Mouse (Mus musculus): ENCODE results near the gene Gm34302.
"Not testable (repeated sequence)": the region's sequence is repeated elsewhere in the genome, so short reads cannot be mapped to it uniquely, and the experiment has no call there.

Gene Gm34302

DNA sequence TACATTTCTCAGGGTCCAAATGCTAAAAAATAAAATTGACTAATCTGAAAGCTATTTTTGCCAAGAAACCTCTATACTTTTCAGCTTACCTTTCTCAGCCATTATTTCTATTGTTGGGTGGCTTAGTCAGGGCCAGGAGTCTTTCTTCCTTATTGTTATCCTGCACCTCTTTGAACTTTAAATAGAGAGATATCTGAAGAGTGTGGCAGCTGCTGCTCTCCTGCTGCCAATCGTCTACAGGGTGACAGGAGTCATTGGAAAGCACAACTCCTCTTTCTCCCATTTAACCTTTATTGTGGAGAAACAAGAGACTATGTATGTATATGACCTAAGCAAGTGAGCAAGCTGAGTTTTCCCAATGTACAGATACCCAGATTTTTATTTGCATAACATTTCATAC, at the start of gene Gm34302:
Gm34302 (minus strand) TSS at position 154 of the 400 bp plus-strand sequence.
- no peak for DNase-seq (ENCODE audit: low read depth, low spot score)

DNA sequence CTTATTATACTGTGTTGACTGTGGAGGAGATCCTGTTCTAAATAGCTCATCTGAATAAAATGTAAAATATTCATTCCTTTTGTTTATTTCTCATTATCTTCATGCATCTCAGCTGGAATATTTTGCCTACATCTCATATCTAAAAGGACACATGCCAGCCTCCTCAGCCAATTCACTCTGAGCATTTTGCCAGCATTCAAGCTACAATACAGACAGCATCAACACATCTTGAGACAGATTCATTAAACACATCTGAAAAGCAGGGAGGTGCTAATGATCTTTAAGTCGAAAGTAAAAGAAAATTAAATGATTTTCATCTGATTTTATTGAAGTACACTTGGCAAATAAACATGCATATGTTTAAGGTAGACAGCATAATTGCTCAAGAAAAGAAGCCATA, 48.2 kb upstream of the Gm34302 start:
- DNase-seq (ENCODE audit: low read depth, low spot score) = no peak

DNA sequence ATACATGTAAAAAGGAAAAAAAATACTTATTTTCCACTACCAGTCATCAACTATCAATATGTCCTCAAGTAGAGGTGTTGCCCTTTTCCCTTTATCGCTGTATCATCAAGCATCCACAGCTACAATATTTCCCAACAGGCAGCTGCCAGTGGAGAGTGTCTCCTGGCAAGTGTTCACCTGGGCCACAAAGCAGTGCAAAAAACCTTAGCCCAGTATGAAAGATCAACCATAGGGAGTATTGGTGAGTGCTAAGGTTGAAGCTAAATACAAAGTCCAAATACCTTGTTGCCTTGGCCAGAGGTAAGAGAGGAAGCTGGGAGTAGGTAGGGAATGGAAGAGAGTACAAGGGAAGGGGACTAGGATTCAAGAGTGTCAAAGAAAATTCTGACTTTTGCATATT, 34.0 kb upstream of the Gm34302 start:
- DNase-seq (ENCODE audit: low read depth, low spot score) = no peak

DNA sequence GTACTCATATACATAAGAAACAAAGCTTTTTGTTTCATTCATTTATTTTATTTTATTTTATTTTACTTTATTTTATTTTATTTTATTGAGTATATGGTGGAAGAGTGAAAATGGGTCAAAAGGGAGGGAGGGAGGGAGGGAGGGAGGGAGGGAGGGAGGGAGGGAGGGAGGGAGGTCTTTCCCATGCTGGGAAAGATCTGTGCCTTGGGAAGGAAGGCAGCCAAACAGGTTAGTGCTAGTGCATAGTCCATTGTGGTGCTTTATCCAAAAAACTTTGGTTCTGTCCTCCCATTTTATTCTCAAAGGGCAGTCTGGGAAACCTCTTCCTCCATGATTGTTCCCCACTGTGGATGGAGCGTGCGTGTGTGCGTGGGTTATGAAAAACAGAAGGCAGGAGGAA, 32.6 kb upstream of the Gm34302 start:
- not testable (repeated sequence) for DNase-seq (ENCODE audit: low read depth, low spot score)

DNA sequence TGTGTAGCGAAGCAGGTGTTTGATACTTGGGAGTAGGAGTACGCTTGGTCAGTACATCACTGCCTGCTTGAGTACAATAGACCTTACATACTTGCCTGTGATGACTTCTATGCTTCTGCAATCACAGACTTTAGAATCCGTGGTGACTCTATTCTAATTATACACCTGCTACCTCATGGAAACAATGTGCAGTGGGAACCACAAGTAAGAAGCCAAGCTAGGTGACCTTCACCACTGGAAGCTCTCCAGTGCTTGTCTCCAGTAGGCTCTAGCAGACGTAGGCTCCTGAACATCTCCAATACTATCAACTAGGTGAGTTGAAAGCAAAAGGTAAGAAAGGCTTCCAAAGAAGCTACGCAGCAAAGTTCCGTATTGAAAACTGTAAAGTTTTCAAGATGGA, 27.6 kb upstream of the Gm34302 start:
- no peak for DNase-seq (ENCODE audit: low read depth, low spot score)

DNA sequence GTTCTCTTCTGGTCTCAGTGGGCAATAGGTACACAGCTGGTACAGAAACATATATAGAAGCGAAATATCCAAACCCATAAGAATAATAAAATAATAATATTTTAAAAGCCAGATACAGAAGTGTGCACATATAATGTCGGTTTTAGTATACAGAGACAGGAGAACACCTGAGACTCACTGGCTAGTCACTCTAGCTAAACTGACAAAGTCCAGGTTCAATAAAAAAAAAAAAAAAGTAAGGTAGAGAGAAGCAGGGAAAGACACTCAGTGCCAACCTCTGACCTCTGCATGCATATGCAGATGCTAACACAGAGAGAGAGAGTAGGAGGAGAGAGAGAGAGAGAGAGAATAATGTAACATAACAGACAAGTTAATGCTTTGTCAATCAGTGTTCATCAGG, 25.8 kb upstream of the Gm34302 start:
- no peak for DNase-seq (ENCODE audit: low read depth, low spot score)

DNA sequence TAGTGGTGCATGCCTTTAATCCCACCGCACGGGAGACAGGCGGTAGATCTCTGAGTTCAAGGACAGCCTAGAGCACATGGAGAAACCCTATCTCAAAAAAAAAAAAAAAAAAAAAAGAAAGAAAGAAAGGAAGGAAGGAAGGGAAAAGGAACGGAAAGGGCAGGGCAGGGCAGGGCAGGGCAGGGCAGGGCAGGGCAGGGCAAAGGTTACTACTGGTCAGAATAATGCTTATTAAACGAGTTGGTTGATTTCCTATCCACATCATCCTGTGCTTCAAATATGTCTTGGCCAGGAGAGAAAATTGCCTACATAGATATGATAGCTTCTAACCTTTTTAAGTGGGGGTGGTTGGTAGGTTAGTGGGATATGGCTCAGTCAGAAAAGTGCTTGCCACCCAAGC, 25.2 kb upstream of the Gm34302 start:
- DNase-seq (ENCODE audit: low read depth, low spot score) = no peak

DNA sequence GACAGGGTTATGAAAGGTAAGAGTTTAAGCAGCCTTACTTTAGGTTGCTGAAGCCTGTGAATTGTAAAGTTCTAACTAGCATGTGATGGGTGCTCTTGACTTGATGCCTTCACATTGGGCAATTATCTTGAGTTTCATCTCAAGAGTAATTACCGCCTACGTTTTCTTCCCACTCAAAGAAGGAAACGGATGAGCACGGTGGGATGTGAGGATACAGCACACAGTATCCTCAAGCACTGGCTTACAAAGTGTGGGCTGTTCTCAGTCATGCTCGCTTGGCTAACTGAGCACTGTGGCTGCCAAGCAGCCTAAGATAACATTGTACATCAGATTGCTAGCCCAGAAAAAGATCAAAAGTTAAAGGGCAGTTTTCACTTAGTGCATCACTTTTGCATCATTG, 20.8 kb upstream of the Gm34302 start:
- no peak for DNase-seq (ENCODE audit: low read depth, low spot score)

DNA sequence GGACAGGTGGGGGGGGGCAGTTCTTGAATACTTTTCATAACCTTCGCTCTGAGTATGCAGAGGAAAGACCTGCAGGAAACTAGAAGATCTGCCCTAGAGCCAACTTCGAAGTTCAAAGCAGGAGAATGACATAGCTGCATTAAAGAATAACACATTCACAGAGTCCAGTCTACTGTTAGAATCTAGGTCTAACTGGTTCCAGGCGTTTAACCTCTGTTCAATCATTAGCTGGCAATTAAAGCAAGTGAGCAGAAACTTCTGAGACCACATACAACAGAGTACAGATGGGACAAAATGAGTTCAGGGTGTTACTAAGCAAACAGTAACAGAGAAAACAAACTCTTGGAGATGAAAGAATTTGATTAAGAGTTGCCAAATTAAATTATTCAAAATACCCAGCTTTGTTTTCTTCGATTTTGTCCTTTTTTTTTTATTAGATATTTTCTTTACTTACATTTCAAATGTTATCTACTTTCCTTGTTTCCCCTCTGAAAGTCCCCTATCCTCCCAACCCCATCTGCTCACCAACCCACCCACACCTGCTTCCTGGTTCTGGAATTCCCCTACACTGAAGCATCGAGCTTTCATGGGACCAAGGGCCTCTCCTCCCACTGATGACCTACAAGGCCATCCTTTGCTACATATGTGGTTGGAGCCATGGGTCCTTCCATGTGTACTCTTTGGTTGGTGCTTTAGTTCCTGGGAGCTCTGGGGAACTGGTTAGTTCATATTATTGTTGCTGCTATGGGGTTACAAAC, 11.1 kb upstream of the Gm34302 start:
- no peak for DNase-seq (ENCODE audit: low read depth, low spot score)

DNA sequence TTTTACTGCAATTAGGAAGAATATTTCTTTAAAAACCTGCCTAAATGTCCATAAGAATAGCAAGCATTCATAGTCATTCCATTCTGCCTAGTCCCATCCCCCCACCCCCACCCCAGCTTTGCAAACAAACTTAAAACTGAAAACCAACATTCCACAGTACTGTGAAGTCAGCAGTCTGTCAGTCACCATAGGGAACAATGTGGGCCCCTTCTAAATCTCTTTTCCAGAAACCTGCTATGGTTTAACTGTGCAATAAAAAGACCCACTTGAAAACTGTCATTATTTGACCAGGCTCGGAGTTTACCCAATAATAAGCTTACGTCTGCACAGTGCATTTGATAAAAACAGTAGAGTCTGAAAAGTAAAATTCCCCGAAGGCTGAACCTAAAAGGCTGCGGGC, 9.9 kb upstream of the Gm34302 start:
- DNase-seq (ENCODE audit: low read depth, low spot score) = no peak

DNA sequence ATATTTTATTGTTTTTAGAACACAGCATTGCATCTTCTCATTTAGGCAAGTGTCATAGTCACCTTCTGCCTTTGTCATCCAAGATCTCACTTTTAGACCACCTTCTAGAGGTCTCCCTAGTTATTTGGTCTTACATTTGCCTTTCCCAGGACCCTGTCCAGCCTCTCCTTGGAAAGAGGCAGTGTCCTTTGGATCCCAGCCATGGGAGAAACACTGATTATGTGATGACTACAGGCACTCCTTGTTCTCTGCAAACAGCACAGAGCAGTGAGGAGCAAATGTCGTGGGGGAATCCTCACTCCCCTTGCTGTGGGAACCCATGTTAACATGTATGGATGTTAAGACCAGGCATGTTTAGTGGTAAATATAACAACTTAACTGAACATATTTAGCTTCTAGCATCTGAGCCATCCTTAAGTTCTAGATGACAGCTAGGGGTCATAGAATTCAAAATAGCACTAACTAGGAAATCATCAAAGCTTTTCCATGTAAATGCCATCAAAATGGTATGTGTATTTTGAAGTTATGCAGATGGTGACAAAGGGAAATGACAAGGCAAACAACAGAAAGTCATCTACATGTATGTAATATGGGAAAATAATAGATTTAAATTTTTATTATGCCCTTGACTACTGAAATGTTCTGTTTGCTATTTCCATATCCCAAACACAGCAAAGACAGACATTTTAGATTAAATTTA, 43.1 kb downstream of the Gm34302 start:
- DNase-seq (ENCODE audit: low read depth, low spot score) = no peak

DNA sequence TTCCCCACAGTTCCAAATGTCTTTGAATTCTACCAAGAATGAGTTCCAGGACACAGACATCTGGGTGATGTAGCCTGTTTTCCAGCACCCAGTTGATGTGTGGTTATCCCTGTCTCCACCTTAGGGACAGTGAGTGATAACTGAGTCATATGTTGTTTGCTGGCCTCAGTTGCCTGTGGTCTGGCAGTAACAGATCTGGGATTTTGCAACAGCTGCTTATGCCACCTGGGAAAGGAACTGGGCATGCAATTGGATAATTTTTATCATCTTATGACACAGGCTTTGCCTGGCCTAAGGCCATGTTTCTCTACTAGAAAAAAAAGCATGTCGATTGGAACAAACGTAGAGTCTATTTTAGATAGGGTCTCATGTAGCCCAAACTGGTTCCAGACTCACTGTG, 43.9 kb downstream of the Gm34302 start:
- DNase-seq (ENCODE audit: low read depth, low spot score) = no peak

DNA sequence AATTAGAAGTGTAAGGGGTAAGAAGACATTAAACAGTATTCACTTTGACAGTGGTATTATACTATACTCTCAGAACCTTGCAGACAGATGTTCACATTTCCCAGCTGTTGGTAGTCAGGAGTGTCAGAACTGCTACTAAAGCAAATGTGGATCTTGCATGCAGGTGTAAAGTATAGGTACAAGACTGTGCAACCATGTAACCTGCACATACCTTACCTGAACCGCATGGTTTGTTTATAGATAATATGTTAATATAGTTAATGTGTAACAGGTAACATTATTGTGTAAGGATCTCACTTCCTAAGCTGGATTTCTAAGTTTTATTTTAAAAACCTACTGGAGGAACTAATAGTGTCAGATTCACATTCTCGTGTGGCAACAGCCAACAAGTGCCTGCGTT, 44.8 kb downstream of the Gm34302 start:
- no peak for DNase-seq (ENCODE audit: low read depth, low spot score)

Data from c-Kit-negative CD71-positive TER-119-positive erythroid progenitor cells, embryonic 14.5 days (primary cell).